Mouse (Mus musculus) duodenum, adult 2 months (tissue): ENCODE data around the gene Fat3. TPM values are rescaled to one million over a fixed set of nuclear protein-coding genes. Genes with fewer than 3 reads are reported as not detected.

ENCODE experiments used
- polyA plus RNA-seq: library from polyadenylated mRNA; depleted of rRNA; stranded (reverse); fragments of >200 nt; gene quantifications from 2 replicates; pipeline ENCODE4 v1.2.3, GENCODE M21; 2012; ENCODE audit warnings: low replicate concordance; rRNA removed

The Fat3 gene
- polyA plus RNA-seq = 0.11 and 0.25 TPM in 2 replicates

DNA sequence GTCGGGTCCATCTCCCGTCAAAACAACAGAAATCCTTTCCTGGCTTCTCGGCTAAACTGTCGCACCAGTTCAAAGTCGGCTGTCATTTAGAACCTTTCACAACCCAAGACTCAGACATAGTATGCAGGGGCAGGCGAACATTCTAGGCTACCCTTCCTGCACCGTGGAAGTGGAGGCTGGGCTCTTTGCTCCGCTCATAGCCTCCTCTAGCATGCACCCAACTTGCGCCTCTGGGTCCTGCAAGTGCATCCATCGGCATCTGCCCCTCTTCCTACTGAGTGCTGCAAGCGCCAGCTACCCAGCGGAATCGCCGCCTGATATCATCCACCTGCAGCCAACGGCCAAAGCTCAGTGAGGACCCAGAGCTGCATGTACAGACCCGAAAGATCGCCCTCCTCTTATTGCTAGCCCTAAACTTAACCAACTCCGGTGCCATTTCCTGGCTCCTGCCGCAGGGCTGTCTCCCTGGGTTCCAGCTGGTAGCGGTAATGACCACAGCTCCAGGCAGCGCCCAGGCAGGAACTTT, at the start of gene Fat3:
Gene Fat3 (minus strand): TSS at position 100 of the 526 bp plus-strand sequence.

DNA sequence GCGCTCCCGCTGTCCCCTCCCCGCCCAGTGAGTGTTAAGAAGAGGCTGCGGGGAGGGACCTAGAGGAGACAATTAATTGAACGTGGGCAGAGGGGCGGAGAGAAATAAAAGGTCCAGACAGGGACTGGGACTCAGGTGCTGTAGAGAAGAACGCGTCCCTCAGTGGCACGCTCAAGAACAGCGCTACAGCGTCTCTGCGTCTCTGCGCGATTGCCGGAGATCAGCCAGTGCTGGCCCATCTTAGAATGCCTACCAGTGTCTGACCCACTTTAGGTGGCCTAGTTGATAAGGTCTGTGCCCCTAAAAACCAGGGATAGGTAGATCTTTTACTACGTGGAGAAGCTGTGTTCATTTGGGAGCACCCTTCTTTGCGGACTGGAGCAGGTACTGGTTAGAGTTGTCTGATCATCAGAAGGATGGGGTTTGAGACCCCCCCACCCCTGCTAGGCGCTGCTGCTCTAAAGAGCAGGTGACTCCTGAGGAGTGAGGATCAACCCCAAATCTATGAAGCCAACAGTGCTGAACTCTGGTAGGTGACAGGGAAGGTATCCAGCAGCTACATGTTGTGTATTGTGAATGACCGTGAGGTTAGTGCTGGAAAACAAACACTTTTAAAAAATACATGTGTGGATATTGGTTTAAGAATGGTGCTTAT, 626.5 kb downstream of the Fat3 start, which contains the start of gene Mtnr1b:
Gene Mtnr1b (minus strand): TSS at position 51 of the 655 bp plus-strand sequence.

